Mouse (Mus musculus) granulocyte monocyte progenitor cell, adult 5-6 weeks (primary cell): ENCODE results near the gene Smg6. TPM values are rescaled to one million over a fixed set of nuclear protein-coding genes. Genes with fewer than 3 reads are reported as not detected.
A peak's percentile ranks its signal among the peaks of the same experiment; 100 is the strongest.
"Not testable (repeated sequence)": the region's sequence is repeated elsewhere in the genome, so short reads cannot be mapped to it uniquely, and the experiment has no call there.

ENCODE experiments used
- ATAC-seq: replicated peaks from 2 replicates; pipeline ENCODE4 v1.8.0; 2016; ENCODE audit warnings: mild to moderate bottlenecking, moderate TSS enrichment, inconsistent platforms; ENCODE audit not compliant: poor library complexity, severe bottlenecking
- total RNA-seq, 2 experiments: library from RNA; stranded (forward) in 1 of 2; stranded (reverse) in 1 of 2; fragments of 200-712, 200-1000 nt in 1 of 2; fragments of >200 nt in 1 of 2; fragmentation: Nextera tagmentation in 1 of 2; gene quantifications; 2 replicates each; pipeline ENCODE4 v1.2.3; 2014 to 2017

Smg6 gene
- total RNA-seq, 2 experiments from 2014 or later, result 26.1 to 26.8 TPM

DNA sequence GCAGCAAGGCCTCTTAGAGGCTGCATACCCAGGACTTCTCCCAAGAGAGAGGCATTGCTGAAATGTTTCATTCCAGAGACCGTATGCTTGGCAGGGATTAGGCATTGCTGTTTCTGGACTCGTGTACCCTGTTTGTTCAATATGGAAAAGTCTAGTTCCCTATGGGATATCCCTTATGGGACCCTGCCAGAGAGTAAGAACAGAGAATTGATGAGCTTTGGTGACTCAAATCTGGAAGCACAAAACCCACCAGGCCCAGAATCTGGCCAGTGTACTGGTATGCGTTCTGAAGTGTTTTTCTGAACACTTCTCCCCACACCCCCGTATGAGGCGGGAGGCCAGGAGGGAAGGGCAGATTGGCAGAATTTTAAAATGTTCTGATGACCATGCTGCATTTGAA lies 64.9 kb downstream of the Smg6 start:
- ATAC-seq, result no peak

DNA sequence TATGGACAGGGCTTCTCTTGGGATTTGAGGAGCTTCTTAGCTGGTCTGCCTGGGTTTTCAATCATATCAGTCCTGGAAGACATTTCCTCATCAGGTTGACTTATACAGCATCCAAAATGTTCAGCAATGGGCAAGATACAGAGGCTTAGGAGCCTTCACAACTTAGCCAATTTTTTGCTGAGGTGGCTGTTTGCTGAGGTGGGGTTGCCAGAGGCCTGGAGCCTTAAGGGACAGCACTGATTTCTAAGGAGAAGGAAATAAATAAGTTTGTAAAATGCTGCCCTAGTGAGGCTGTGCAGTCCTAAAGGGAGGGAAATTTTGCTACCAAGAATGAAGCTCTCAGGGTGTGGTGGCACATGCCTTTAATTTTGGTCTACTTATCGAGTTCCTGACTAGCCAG lies 65.7 kb downstream of the Smg6 start:
- no peak for ATAC-seq

DNA sequence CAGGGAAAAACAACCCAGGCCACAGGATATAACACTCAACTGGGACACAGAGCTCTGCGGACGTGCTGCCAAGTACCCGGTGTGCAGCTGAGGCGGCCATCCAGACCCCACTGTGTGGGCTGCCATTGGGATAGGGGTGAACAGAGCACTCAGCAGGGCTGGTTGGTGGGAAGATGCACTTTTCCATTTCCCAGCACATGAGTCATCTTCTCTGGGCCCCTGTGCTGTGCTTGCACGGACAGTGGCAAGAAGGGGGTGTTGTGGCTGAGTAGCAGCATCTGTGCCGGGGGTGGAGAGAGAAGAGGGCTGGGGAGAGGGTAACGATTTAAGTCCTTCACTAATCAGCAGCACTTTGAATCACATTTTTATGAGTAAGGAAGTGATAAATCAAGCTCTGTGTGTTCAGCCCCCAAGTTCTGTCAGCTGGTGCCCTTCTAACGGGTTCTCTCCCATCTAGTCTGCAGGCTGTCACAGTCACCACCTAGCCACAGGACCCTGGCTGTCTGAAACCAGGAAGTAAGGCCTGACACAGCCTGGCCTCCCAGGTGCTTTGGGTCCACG lies 66.9 kb downstream of the Smg6 start:
- ATAC-seq, result no peak

DNA sequence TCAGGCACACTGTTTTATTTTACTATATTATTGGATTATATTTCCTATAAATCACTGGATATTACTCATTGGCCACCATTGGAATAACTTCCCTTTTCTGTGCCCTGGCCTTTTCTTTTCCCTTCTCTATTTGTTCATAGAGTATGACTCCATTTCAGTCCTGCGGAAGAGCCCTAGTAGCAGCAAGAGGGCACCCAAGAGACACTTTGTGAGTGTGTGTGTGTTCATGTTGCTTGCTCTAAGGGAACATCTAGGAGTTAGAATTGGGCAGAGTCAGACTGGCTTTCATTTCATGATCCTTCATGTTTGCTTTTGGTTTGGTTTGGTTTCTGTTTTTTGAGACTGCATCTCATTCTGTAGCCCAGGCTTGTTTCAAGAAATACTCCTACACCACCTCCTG lies 68.5 kb downstream of the Smg6 start:
- no peak; the same call in 1 of the 2 replicates for ATAC-seq

DNA sequence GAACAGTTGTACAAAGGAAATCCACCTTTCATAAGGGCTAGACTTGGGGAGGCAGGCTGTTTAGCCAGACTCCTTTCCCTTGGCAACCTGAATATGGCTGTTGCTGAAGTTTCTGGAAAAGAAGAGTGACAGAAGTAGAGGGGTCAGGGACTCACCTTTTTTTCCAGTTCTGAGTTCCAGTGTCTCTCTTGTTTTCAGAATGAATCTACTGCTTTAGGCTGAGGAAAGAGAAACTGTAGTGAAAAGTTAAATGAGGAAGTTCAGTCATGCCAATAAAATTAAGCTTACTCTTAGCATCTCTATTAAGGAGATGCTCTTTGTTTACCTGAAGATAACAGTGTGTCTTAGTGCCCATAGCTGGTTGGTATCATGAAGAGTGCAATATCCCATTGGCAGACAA lies 69.2 kb downstream of the Smg6 start:
- ATAC-seq, result no peak

DNA sequence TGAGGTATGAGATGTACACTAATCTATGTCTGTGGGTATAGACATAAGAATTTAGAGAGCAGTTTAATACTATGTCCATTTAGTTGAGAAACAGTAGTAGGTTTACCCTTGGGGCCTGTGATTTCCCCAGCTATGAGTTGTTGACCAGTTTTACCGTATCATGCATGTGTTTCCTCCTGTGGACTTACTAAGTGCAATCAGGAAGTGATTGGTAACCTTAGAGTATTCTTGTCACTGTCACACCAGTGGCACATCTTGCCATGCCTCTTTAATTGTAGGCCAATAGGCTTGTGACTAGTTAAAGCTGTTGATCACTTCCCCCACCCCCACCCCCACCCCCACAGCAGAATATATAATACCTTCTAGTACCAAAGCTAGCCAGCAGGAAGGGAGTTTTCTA lies 70.9 kb downstream of the Smg6 start:
- no peak for ATAC-seq

DNA sequence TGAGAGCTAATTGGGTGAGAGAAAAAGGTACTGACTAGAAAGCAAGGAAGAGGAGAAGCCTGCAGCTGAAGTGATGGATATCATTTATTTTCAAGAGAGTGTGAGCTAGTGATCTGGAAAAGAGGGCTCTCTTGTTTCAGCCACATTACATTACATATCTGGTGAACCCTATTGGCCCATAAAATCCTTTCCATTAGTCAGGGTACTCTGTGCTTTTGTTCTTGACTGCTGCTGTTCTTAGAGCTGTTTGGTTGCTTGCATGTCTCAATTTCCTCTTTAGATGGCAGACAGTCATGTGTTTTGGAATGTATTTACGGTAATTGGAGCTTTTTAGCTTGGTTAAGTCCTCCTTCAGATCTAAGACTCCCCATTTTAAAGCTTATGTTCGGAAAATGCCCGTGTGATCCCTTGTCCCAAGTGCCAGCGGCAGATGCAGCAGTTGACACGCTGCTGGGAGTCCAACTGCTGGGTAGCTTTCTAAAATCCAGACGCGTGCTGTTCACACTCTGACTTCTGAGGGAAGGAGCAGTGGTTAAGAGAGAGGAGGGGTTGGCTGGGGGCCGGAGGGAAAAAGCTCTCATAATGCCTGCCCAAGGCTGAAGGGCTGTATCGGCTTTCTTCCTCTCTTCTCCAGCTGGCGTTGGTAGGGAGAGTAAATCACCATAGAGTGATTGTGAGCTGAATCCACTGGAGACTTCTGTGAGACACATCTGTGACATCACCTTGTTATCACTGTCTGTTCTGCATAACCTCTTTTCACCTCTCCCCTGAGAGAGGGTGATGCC lies 75.4 kb downstream of the Smg6 start:
- ATAC-seq, result no peak

DNA sequence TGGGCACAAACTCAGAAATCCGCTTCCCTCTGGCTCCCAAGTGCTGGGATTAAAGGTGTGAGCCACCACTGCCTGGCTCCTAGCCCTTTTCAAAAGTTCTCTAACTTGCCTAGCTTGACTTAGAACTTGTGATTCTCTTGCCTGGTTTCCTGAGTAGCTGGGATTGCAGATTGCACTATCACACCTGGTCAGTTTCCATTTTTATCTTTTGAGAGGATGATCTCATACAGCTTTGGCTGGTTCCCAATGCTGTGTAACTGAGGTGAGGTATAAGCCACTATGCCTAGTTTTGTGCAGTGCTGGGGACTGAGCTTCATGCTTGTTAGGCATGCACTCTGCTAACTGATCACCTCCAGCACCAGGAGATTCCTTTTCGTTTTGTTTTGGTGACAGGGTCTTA lies 82.6 kb downstream of the Smg6 start:
- ATAC-seq, result no peak

DNA sequence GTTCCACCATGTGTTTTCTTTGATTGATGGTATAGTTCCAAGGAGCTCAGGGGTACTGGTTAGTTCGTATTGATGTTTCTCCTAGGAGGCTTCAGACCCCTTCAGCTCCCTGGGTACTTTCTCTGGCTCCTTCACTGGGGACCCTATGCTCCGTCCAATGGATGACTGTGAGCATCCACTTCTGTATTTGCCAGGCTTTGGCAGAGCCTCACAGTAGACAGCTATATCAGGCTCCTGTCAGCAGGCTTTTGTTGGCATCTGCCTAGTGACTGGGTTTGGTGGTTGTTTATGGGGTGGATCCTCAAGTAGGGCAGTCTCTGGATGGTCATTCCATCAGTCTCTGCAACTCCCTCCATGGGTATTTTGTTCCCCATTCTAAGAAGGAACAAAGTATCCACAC lies 83.9 kb downstream of the Smg6 start:
- ATAC-seq, result not testable (repeated sequence)

DNA sequence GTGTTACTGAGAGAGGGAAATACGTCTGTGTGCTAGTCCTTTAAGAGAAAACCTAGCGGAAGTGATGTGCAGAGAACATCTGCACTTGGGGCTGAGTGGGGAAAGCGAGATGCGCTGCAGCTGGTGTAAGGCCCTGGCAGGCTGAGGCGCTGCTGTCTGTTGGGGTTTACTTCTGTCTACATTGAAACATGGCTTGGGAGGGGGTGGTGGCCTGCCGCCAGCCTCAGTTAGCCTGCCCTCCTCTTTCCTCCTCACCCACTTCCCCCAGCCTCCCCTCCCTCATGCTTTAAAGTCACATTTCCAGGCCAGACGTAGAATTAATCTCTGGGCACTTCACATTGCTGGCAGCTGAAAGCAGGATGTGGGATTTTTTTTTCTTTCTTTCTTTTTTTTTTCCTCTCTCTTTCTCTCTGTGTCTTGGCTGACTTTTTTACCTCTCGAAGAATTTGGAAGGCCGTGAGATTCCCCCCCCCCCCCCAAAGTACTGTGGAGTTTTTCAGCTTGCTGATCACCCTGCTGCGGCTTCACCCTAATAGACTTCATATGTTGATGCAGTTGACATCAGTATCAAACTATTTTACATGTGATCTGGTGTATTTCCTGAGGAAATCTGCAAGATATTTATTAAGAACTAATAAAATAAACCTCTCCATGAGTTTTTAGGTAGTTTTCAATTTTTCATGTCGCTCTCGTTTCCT lies 87.5 kb downstream of the Smg6 start:
- ATAC-seq, result peak; percentile 65

DNA sequence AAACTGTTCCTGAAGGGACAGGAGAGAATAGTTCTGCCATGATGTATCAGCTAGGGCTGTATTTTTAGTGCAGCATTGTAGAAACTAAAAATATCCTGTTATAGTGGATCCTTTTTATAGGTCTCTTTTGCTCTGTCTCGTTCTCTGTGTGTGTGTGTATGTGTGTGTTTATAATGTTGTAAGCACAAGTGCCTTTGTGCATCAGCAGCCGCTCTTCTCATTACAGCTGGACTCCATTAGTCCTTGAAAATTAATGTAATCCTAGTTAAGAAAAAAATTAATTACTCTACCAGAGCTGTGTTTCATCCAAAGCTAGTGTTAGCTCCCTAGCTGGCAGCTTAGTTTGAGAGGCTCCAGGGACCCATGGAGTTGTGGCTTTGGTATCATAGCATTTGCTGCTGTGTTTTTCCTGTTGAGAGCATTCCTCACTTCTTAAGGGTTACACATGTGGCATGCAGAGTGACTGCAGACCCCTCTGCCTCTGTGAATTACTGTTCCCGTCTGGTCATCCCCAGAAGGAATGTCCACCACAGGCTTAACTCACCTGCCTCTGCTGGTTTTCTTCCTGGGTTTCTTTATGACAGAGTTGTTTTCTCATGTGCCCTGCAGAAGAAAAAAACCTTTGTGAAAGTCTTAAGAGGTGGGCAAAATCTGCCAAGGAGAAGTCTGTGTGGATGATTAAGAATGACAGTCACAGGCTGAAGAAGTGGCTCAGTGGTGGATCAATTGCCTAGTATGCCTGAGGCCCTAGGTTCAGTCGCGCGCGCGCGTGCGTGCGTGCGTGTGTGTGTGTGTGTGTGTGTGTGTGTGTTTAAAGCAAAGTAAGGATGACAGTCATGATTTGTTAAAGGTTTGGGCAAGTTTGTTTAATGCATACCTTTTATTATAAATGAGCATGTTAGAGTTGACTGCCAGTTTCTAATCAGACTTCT lies 88.4 kb downstream of the Smg6 start:
- no peak for ATAC-seq

DNA sequence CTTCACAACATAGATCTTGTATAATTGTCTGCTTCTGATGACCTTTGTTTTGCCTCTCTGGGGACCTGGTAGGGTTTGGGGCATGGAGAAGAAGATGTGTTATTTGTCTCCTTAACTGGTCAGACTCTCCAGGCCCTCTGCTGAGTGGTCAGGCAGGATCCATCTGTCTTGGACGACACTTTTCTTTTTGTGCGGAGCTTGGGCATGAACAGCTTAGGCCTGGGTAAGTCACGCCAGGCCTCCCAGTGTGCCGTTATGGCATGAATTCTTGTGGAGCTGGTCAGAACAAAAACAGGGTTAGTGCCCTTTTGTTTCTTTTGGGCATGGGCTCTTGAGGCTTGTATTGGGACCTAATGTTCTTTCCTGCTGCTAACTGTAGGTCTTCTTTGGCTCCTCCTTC lies 89.2 kb downstream of the Smg6 start:
- ATAC-seq, result no peak

DNA sequence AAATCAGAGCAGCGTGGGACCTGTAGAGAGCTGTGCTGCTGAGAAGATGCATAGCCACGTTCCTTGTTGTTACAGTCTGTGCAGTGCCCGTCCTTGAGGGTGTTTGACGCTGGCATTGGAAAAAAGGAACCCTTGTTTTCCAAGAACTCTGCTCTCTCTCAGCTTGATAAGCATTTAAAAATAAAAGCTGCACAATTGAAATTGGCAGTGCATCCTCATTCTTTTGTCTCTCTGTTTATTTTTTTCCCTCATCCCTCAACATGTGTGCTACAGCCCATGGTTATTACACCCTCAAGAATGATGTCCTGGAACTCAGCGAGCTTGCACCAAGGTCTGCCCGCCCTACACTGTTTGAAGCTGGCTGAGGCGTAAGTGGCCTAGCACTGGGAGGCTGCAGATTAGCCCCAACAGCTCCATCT lies 89.8 kb downstream of the Smg6 start:
- no peak for ATAC-seq

DNA sequence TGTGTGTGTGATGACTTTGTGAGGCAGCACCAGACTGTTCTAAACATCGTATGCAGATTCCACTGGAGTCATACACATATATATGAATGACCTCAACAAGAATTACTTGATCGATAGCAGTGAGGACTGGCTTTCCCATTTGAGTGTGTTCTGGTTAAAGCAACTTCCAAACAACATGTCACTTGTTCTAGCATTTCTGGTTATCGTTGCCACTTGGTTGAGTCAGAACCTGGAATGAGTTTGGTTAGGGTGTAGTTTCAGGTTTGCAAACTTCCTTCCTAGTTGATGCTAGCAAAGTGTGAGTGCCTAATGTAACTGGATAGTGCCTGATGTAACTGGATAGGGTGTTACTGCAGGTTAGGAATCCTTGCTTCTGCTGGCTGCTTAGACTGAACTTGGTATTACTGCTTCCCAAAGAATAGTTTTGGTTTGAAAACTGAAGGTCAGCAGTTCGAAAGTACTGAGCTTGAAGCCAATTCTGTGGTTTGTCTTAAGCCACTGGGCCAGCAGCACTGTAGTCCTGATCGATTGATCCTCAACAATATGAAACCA lies 90.8 kb downstream of the Smg6 start:
- ATAC-seq, result no peak

DNA sequence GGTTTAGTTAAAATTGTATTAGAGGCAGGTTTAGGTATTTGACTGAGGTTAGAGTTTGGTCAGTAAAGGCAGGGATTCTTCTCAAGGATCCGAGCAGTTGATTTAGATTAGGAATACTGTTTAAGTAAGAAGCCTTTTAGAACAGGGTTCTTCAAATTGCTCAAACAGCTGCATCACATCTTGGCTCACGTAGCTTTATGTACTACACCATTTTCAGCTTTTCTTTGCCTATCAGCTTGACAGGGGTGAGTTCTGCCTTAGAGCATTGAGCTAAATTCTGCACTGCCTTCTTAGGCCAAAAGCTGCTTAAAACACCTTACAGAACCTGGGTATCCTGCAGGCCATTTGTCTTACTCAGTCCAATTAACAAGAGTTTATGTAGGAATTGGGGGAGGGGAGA lies 92.2 kb downstream of the Smg6 start:
- no peak for ATAC-seq

DNA sequence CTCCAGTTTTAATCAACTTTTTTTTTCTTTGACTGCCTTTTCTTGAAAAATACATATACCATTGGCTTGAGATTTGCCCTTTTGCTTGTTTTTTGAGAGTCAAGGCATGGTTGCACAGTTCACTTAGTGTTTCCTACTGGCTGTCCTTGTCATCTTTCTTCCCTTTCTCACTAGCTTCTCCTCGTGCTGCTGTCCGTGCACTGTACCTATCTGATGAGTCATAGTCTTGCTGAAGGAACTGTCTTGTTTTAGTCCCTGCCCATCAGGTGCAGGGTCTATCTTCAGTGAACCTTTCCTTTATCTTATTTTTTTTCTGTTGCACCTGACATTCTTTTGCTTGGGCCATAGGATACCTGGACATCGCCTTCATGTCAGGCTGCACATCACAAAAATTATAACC lies 101.4 kb downstream of the Smg6 start:
- ATAC-seq, result no peak

DNA sequence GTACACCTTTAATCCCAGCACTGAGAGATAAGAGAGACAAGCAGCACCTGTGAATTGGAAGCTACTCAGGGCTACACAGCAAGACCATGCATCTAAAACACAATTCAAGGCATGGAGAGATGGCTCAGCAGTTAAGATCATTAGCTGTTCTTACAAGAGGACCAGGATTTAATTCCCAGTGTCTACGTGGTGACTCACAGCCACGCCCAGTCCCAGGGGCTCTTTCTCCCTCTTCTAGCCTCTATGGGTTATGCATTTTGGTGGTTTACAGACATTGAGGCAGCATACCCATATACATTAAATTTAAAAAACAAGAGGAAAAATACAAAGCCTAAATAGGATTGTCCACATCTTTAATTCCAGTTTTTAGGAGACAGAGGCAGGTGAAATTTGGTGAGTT lies 102.0 kb downstream of the Smg6 start:
- no peak for ATAC-seq

DNA sequence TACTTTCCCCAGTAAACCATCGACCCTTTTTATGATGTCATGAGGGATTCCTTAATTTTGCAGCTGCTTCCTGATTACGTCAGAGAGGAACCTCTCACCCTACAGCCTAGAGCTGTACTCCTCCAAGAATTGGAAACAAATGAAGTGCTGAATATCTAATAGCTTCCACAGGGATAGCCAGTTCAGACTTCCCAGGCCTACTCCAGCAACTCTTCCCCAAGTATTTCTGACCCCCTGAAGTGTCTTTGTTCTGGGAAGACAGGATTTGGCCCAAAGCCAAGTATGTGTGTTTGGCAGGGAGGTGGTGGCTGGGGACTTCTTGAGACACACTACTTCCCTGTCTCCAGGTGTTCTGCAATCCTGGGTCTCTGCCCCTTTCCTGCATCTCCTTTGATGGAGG lies 105.6 kb downstream of the Smg6 start:
- peak; percentile 27; the same call in 1 of the 2 replicates for ATAC-seq

DNA sequence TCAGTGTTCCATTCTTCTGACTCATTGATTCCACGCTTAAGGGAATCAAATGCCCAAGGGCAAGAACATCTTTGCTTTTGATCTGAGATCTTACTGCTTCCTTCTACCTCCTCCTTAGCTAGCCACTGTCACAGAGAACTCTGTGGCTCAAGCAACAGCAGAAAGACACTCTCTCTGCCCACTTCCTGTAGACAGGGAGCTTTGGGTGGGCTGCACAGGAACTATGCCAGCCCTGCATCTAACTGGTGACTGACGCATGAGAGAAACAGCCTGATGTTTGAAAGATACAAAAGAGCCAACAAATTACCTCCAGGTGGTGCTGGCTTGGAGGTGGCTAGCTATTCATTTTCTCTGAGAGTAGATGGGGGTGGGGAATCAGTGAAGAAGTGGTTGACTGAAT lies 107.3 kb downstream of the Smg6 start:
- peak; percentile 44 for ATAC-seq

DNA sequence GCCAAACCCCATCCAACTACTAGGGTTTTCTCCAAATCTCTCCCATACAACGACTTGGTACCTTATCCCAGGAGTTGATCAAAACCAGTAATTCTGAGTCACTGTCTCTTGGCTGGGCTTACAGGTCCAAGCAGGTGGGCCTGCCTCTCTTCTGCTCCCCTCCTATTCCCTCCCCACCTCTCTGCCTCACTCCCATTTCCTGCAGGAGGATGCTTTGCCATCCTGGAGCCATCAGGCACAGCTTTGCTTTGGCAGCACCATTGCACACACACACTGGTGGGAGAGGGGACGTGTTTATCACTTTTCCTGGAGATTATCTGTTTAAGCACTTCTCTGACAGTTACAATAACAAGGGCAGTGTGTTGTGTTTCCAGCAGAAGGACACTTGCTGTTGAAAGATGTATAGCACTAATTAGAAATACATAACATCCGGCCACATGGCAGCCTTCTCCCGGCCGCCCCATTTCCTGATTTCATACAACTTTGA lies 108.0 kb downstream of the Smg6 start:
- ATAC-seq, result no peak
